Mouse (Mus musculus) lung, postnatal 0 days (tissue): ENCODE measurements around the gene Tssk2. TPM values are rescaled to one million over a fixed set of nuclear protein-coding genes. Genes with fewer than 3 reads are reported as not detected.

Experiments
- ATAC-seq: fragments of 200-750 bp; cut with Nextera tagmentation; 2 replicates; pipeline ENCODE4 v1.8.0; 2017; ENCODE audit warnings: moderate library complexity
- DNase-seq: peaks from one replicate; pipeline ENCODE4 v3.0.0-alpha.2; 2016; ENCODE audit warnings: low spot score
- H3K27ac ChIP-seq: fragments of 300-500 bp; sonication (generic); 2 replicates; pipeline ENCODE4 v1.5.1; 2014; ENCODE audit warnings: antibody characterized with exemption, mild to moderate bottlenecking, low read length, mixed read lengths
- H3K27me3 ChIP-seq: fragments of 300-500 bp; sonication (generic); replicated peaks from 2 replicates; pipeline ENCODE4 v1.6.1; 2014; ENCODE audit warnings: low read length, mixed read lengths; ENCODE audit not compliant: insufficient read depth
- H3K36me3 ChIP-seq: fragments of 300-500 bp; sonication (generic); 2 replicates; pipeline ENCODE4 v1.6.1; 2014; ENCODE audit warnings: low read length, mixed read lengths; ENCODE audit not compliant: insufficient read depth
- H3K4me1 ChIP-seq: fragments of 300-500 bp; sonication (generic); 2 replicates; pipeline ENCODE4 v1.6.1; 2014; ENCODE audit warnings: antibody characterized with exemption, low read depth, low read length, mixed read lengths; ENCODE audit not compliant: insufficient read depth
- H3K4me2 ChIP-seq: fragments of 300-500 bp; sonication (generic); replicated peaks from 2 replicates; pipeline ENCODE4 v1.6.1; 2014; ENCODE audit warnings: low read depth, mild to moderate bottlenecking, low read length, moderate library complexity, mixed read lengths
- H3K4me3 ChIP-seq: fragments of 300-500 bp; sonication (generic); 2 replicates; pipeline ENCODE4 v1.5.1; 2014; ENCODE audit warnings: low read depth, low read length
- H3K9ac ChIP-seq: fragments of 300-500 bp; sonication (generic); replicated peaks from 2 replicates; pipeline ENCODE4 v1.6.1; 2014; ENCODE audit warnings: low read depth, mild to moderate bottlenecking
- H3K9me3 ChIP-seq: fragments of 300-500 bp; sonication (generic); 2 replicates; pipeline ENCODE4 v1.6.1; 2016; ENCODE audit warnings: low read length, mixed read lengths
- CTCF ChIP-seq: IDR thresholded peaks from 2 replicates; pipeline ENCODE4 v1.5.1; 2016; ENCODE audit warnings: antibody characterized with exemption, mild to moderate bottlenecking
- EP300 ChIP-seq: IDR thresholded peaks from 2 replicates; pipeline ENCODE4 v1.6.1; 2016; ENCODE audit warnings: antibody characterized with exemption, mild to moderate bottlenecking, control low read depth
- WGBS: fragments of 180-500 bp; shearing (Covaris S2); extraction: QIAGEN DNeasy Blood & Tissue Kit; methylation state at CpG from one replicate; pipeline ENCODE4 v1.1.7; 2014; 5-methylcytosine and 5-hydroxymethylcytosine counted together
- polyA plus RNA-seq: library from polyadenylated mRNA; unstranded; fragments of >200 nt; fragmentation: Nextera tagmentation; extraction: Ambion mirVana; gene quantifications from 2 replicates; pipeline ENCODE4 v1.2.1, GENCODE M21; 2015

Tssk2 gene
- polyA plus RNA-seq, 1 experiment from 2014 or later = not detected

GRCm38 (mm10) chr16:17891567-17891959 is 6.9 kb upstream of the Tssk2 start, which contains the start of gene Gm20518:
TSS of gene Gm20518 (minus strand) at chr16:17891671.
- ATAC-seq (peak; percentile 98), DNase-seq (peak; percentile 99)
- Histone ChIP-seq H3K36me3 (no peaks in the 10 kb centered on the region), H3K27me3 (no peaks in the 10 kb centered on the region), H3K4me1 (peaks cover 20% of the 10 kb centered on the region), H3K9ac (peak within 1 kb of the TSS; percentile 92), H3K27ac (peak within 1 kb of the TSS; percentile 97), H3K4me3 (peak within 1 kb of the TSS; percentile 94), H3K4me2 (peak within 1 kb of the TSS; percentile 66), H3K9me3 (no peaks in the 10 kb centered on the region)
- TF ChIP-seq EP300 (no peak), CTCF (peak; percentile 29; the same call in 1 of the 2 replicates)
- WGBS = 0% methylated on average over 21 of the region's 38 CpGs

GRCm38 (mm10) chr16:17892606-17893005 is 5.8 kb upstream of the Tssk2 start:
- DNase-seq = peak; percentile 38
- 30% methylated on average over 3 of the region's 3 CpGs for WGBS

GRCm38 (mm10) chr16:17893923-17894322 is 4.5 kb upstream of the Tssk2 start, which contains the start of gene Tssk1:
TSS of gene Tssk1 (plus strand) at chr16:17894223.
- H3K27ac ChIP-seq = no peak within 1 kb of the TSS
- no peaks in the 10 kb centered on the region for H3K36me3 ChIP-seq
- TF ChIP-seq CTCF (no peak), EP300 (no peak)
- no peak within 1 kb of the TSS for H3K4me2 ChIP-seq
- ATAC-seq (no peak), DNase-seq (no peak)
- H3K4me3 ChIP-seq = no peak within 1 kb of the TSS
- 68% methylated on average over 2 of the region's 2 CpGs for WGBS
- no peaks in the 10 kb centered on the region for H3K27me3 ChIP-seq
- peaks cover 20% of the 10 kb centered on the region for H3K4me1 ChIP-seq
- H3K9ac ChIP-seq = no peak within 1 kb of the TSS
- H3K9me3 ChIP-seq = no peaks in the 10 kb centered on the region

More at GRCm38 (mm10) chr16:17892606-17893005, 5.8 kb upstream of the Tssk2 start:
- Histone ChIP-seq H3K4me1 (peaks cover 20% of the 10 kb centered on the region), H3K36me3 (no peaks in the 10 kb centered on the region), H3K4me2 (no peak overlapping the region), H3K9me3 (no peaks in the 10 kb centered on the region), H3K4me3 (no peak overlapping the region), H3K27ac (peak overlapping the region; percentile 79; the same call in 1 of the 2 replicates), H3K27me3 (no peaks in the 10 kb centered on the region), H3K9ac (no peak overlapping the region)
- no peak for TF ChIP-seq CTCF
- TF ChIP-seq EP300 = no peak
- no peak for ATAC-seq

- DNase-seq (no peak), ATAC-seq (no peak)
- no peaks in the 10 kb centered on the region for H3K9me3 ChIP-seq
- H3K4me1 ChIP-seq = peaks cover 8% of the 10 kb centered on the region; the same call in 1 of the 2 replicates
- no peak overlapping the region for H3K4me3 ChIP-seq
- no peak overlapping the region for H3K9ac ChIP-seq
- no peak for TF ChIP-seq CTCF
- no peak for TF ChIP-seq EP300
- H3K27ac ChIP-seq = no peak overlapping the region
- 0 out of 2 replicates have a peak, but pooled peaks cover 2% of the 10 kb centered on the region for H3K36me3 ChIP-seq
- H3K4me2 ChIP-seq = no peak overlapping the region
- no peaks in the 10 kb centered on the region for H3K27me3 ChIP-seq
These were observed 2.3 kb upstream of the Tssk2 start for GRCm38 (mm10) chr16:17896091-17896490.

- Histone ChIP-seq H3K9me3 (no peaks in the 10 kb centered on the region), H3K36me3 (peaks cover 18% of the 10 kb centered on the region), H3K4me2 (peak within 1 kb of the TSS; percentile 69), H3K4me1 (peaks cover 9% of the 10 kb centered on the region), H3K4me3 (peak within 1 kb of the TSS; percentile 74), H3K9ac (peak within 1 kb of the TSS; percentile 55), H3K27me3 (peaks cover 33% of the 10 kb centered on the region), H3K27ac (no peak within 1 kb of the TSS)
- DNase-seq (peak; percentile 99), ATAC-seq (peak; percentile 98)
- TF ChIP-seq CTCF (peak; percentile 82), EP300 (no peak)
- WGBS = 3% methylated on average over 35 of the region's 35 CpGs
These were observed 12.7 kb downstream of the Tssk2 start, which contains the start of gene Ess2 for GRCm38 (mm10) chr16:17911052-17911595. TSS of gene Ess2 (minus strand) at chr16:17911348.

- Histone ChIP-seq H3K4me3 (peak within 1 kb of the TSS; percentile 37), H3K9ac (no peak within 1 kb of the TSS), H3K36me3 (no peaks in the 10 kb centered on the region), H3K4me2 (peak within 1 kb of the TSS; percentile 63), H3K4me1 (peaks cover 9% of the 10 kb centered on the region), H3K9me3 (no peaks in the 10 kb centered on the region), H3K27me3 (peaks cover 40% of the 10 kb centered on the region), H3K27ac (no peak within 1 kb of the TSS)
- ATAC-seq (no peak; the same call in 1 of the 2 replicates), DNase-seq (peak; percentile 20)
- 1% methylated on average over 84 of the region's 106 CpGs for WGBS
- no peak for TF ChIP-seq EP300
- TF ChIP-seq CTCF = no peak
These were observed 16.1 kb downstream of the Tssk2 start, which contains the start of gene Gsc2 for GRCm38 (mm10) chr16:17914307-17915249. TSS of gene Gsc2 (minus strand) at chr16:17915059.
